Mouse (Mus musculus) megakaryocyte, adult 5-6 weeks (primary cell): Measurements from ENCODE around the gene Sos2. TPM values are rescaled to one million over a fixed set of nuclear protein-coding genes. Genes with fewer than 3 reads are reported as not detected.

Source experiments
- ATAC-seq: 2 replicates; pipeline ENCODE4 v1.8.0; 2016; ENCODE audit warnings: mild to moderate bottlenecking, inconsistent platforms; ENCODE audit not compliant: poor library complexity, severe bottlenecking
- total RNA-seq, 2 experiments: library from RNA; stranded (forward) in 1 of 2; stranded (reverse) in 1 of 2; fragments of 153-499, 151-499 nt in 1 of 2; fragments of 221-1000, 200-1000 nt in 1 of 2; gene quantifications; 2 replicates each; pipeline versions ENCODE4 v1.2.3 to v1.2.4; 2015 to 2017

Sos2 gene
- 58.6 and 64.1 TPM in 2 replicates for total RNA-seq (2015)
- 29.9 and 57.6 TPM in 2 replicates for total RNA-seq (2017)

DNA sequence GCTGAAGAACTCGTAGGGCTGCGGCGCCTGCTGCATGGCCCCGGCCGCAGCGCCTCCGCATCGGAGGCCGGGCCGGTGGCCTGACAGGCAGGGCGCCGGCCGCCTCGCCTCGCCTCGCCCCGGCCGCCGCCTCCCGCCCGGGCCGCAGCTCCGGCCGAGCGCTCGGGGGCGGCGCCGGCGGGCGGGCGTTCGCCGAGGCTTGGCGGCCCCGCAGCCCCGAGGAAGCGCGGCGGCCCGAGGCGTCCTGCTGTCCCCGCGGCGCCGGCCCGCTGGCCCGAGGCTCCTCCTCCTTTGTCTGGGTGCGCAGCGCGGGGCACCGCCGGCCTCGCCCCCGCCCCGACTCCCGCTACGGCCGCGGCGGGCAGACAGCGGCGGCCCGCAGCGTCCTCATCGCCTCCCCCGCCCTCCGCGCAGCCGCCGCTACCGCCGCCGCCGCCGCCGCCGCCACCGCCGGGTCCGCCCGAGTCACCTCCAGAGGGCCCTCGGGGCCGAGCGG, at the start of gene Sos2:
TSS of gene Sos2 (minus strand) at position 287 of the 496 bp plus-strand sequence.
- peak; percentile 35 for ATAC-seq

DNA sequence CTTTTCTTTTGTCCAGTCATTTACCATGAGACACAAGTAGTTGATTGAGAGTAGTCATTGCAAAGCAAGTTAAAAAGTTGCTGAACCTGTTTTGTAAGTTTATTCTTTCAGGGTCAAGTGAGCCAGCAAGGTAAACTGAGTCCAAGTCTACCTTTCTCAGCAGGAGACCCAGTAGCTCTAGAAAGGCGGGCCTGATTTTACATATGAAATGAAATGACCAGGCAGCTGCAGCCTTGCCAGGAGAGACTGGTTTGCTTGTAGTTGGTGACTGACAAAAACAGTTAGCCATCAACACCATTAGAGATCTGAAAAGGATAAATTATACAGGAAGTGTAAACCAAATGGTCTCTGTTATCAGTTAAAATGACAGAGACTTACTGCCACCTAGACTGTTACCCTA, 48.7 kb upstream of the Sos2 start:
- ATAC-seq, result no peak

DNA sequence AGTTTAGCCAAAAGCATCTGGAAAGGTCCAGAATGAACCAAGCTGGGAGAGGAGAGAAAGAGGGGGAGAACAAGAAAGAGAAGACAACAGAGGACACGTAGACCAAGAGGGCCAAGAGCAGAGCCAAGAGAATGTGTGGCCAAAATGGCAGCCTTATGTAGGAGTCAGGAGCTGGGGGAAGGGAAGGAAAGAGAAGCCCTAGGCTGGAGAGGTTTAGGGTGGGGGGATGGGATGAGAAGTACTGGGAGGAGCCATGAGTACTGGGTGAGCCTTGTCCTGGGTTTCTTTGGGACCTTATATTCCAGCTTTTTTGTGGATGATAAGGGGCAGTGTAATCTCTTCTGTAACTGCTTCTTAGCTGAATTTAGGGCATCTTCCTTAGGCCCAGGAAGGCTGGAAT, 47.6 kb upstream of the Sos2 start:
- ATAC-seq, result no peak

DNA sequence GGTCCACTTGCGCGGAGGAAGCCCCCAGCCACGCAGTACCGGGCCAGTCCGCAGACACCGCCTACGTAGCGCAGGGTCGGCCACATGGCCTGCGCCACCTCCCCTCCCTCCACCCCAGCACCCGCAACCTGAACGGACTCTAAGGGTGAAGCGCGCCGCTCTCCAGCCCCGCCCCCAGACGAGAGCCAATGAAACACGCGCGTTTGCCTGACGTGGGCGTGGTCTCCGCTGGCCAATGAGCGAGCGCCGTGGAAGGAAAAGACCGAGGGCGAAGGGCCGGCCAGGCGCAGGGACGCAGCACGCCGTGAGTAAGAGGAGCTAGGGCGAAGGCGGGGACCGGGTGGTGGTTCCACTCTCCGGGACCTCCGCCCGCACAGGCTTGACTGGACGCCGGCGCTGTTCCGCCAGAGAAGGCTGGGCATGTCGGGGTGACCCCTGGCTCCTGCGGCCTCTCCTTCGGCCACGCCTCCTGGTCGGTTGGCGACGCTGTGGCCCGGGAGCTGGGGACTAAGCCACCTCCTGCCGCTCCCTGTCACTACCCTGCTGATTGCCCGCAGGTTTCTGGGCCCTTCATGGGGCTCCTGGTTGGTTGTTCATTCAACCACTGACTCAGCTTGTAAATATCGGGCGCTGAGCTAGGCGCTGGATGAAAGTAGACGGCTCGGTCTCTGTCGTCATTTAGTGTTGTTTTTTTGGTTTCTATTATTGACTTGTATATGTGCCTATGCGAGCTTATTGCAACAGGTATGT, 43.2 kb upstream of the Sos2 start, which contains the start of the genes L2hgdh and Atp5s:
TSS of gene L2hgdh (minus strand) at position 163 of the 750 bp plus-strand sequence.
TSS of gene Atp5s (plus strand) at position 240 of the 750 bp plus-strand sequence.
- peak; percentile 96 for ATAC-seq

DNA sequence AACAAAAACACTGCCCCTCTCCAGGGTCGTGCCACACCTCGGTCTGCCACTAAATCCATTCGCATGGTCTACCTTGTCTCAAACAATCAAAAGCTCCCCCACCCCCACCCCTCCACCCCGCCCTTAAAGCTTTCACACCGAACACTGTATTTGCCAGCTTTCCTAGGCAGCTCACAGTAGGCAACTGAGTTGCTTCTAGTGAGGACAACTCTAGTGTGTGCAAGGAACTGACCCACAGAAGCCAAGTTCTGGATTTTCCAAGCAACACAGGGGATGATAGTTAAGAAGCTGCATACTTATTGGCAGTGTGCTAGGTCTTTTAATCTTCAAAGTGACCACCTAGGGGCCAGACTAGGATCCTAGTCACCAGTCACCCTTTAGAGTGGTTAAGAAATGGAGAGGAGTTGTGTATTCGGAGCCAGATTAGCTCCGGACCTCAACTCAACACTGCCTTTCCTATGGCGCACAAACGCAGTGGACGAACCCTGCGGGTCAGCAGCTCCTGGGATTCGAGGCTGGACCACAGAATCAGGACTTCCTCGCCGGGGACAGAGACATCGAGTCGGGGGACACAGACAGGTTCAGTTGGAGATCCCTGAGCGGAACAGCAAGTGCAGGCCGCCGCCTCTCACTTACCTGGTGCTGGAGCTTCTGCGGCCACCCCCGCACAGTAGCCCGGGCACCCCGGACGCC, 42.5 kb upstream of the Sos2 start:
- no peak for ATAC-seq

DNA sequence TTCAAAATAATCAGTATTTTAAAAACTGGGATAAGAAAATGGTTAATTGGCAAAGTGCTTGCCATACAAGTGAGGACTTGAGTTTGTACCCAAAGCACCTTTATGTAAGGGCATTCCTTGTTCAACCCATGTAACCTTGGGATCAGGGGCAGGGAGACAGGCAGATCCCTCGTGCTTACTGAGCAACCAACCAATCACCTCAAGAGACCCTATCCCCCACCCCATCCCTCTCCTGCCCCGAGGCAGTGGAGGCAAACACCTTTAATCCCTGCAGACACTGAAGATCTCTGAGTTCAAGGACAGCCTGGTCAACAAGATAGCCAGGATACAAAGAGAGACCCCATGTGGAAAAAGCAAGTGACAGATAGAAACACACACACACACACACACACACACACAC, 41.7 kb upstream of the Sos2 start:
- no peak for ATAC-seq

DNA sequence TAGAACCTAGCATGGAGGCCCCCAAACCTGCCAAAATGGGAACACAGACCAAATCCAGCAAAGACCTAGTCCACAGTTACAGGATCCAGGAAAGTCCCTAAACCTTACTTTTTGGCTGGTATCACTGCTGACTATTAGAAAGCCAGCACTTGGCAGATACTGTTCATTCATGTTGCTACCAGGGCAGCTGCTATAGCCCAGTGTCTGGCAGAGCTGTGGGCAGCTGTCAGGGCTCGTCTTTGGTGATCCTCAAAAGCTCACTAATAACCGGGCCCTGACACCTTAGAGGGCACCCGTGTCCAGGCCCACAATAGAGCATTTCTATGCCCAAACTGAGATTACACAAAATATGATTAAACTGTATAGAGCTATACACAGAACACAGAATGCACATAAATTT, 41.2 kb upstream of the Sos2 start:
- ATAC-seq, result no peak

DNA sequence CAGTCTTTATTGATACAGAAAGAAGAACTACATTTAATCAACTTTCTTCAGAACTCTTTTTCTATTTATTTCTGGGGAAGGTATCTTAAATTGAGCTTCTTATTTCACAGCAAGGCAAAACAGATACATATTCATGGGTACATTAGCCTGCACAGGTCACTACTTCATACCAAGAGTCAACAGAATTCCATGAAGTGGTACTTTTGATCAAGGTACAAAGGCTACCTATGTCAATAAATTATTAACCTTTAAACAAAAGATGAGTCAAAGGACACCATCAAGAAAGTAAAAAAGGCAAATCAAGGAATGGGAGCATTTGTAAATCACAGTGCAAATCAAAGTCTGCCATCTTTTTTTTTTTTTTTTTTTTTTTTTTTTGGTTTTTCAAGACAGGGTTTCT, 32.0 kb upstream of the Sos2 start:
- no peak for ATAC-seq

DNA sequence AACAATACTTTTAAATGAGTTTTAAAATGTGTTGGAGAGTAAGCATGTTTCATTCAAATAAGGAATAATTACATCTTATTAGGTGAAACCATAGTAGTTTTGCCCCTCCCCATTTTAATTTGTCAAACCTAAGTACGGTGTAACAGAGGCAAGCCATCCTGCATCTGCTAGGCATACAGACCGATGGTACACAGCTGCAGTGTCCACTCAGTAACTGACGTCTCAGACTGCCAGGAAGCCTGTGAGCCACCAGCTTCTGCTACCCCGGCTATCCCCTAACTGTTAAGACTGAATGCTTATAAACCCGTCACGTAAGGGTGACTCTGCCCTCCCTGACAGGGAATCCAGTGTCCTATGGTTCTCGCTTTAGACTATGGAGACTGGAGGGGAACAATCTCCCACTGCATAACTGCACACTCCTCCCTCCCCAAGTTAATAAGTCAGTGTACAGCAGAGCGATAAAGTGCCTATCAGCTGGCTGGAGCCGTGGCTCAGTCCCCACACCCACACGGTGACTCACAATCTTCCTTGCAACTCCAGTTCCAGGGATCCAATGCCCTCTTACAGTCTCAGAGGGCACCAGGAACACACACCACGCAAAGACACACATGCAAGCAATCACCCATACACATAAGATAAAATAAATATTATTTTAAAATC, 23.3 kb upstream of the Sos2 start:
- ATAC-seq, result no peak

DNA sequence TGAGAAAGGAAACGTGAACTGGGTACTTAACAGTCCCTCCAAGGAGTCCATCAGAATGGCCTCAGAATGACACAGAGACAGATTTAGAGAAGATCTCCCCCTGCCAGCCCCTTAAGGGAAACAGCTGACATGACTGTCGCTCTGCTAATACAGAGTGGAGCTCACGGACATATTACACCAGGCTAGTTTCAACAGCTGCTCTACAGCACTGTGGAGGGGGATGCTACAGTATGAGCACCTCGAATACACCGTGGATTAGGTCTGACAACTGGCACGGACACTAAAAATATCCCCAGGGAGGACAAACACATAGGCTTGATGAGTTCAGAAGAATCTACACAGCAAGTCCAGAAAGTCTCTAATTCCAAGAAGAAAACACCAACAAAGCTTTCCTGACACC, 16.7 kb upstream of the Sos2 start:
- no peak for ATAC-seq

DNA sequence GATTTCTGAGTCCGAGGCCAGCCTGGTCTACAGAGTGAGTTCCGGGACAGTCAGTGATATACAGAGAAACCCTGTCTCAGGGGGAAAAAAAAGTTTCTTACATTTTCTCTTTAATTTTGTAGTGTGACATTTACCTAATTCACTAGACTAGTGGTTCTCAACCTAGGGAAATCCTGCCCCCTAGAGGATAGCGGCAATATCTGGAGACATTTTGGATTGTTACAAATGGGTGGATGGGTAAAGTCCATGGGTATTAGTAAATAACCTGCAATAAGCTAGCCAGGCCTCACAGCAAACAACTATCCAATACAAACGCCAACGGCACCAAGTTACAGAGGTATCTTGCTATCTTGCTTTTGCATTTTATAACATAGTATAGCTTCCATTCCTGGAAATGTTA, 15.1 kb upstream of the Sos2 start:
- peak; percentile 87 for ATAC-seq

DNA sequence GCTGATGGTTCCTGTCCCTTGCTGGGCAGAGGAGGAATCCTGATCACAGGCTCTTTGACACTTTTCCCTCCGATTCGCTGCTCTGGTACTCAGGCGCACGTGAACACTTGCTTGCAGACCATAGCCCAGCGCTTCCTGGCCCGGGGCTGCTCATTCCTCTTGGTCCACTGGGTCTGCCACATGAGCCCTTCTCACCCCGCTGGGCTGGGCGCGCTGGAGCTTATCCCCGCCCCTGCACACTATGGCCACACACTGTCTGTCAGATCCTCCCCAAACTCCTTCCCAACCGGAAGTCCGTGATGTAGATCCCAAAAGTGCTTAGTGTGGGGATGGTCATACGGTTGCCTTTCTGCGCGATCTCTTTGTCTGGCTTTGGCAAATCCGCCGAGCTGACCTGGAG, 11.8 kb upstream of the Sos2 start:
- no peak for ATAC-seq

DNA sequence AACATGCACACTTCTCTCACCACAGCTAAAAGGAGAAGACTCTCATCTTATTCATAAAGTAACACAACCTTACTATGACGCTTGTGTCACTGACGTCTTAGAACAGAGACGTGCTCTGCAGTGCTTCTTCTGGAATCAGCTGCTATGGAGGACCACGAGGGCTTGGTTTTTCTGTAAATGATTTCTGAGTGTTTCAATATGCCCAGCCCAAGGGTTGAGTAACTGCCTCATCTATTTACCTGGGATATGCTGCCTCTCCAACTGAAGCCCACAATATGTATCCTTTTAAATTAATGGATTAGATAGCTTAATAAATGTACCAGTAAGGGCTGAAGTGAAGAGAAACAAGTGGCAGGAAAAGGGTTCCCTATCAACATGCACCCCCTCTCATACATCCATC, 9.1 kb upstream of the Sos2 start:
- ATAC-seq, result no peak

DNA sequence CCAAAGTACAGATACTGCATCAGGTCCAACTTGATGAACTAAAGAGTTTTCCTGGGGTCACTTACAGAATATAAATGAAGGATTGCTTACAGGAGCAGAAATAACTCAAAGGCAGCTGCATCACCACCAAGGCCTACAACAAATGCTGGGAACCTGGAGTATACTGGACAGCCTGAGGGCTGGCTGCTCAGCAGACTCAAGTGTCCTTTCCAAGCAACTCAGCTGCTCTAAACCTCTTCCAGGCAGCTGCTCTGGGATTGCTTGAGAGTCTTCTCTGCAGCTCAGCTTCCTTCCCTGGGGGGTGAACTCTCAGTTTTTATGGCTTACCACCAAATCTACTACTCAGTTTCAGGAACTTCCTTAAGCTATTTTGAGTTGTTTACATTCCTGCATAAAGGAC, 7.4 kb upstream of the Sos2 start:
- no peak for ATAC-seq

DNA sequence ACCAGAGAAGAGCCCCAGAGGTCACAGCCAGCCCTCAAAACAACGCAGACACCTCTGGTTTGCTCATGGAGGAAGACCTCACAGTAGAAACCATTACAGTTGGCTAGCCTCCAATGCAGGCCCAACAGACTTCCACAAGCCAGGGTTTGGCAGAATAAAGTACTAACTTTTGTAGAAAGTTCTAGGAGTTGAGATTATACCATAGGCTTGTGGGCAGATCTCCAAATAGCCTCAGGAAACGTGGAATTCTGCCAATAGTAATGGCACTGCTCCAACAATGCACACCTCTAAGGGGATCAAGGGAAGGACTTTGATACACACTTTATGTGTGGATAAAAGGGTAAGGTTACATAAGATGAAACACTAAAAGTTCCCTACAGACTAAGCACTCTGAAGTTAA, 6.7 kb upstream of the Sos2 start:
- no peak for ATAC-seq

DNA sequence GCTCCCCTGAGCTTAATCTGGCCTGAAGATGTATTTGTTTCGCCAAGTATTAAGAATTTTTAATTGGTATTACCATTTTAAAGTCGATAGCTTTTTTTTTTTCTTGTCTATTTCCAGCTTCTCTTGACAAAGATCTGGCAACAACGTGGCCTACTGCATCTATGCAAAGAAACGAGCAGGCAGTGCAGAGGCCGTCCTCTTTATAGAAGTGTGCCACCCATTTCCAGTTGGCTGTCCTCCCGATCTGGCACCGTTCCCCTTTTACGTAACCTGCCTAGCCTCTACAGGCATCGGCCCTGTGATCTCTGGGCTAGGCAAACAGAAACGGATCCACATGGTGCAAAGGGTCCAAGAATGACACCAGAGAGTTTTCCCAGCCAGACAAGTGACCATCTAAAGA, 1.9 kb upstream of the Sos2 start:
- peak; percentile 66 for ATAC-seq

DNA sequence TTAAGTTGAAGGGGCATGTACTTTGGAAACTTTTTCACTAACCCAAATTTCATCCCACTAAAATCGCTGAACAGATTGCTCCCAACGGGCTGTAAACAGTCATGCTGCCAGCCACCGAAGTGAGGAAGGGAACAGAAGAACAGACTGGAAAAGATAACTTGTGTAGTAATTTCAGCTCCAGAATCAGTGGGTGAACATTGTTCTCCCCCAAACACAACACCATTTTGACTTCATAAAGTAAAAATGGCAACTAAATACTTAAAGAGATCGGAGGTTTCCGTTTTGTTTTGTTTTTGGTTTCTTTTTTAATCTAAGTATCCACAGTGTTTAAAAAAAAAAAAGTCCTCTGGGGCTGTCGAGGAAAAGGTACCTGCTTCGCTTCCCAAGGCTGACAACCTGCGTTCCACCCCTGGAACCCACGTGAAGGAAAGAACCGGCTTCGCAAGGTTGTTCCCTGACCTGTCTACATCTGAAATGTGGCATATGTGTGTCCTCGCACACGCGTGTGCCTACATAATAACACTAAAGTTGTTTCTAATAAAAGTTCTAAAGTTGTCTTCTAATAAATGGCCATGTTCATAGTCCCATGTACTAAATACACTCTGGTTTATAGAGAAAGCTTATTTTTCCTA, 1.3 kb upstream of the Sos2 start:
- no peak for ATAC-seq

DNA sequence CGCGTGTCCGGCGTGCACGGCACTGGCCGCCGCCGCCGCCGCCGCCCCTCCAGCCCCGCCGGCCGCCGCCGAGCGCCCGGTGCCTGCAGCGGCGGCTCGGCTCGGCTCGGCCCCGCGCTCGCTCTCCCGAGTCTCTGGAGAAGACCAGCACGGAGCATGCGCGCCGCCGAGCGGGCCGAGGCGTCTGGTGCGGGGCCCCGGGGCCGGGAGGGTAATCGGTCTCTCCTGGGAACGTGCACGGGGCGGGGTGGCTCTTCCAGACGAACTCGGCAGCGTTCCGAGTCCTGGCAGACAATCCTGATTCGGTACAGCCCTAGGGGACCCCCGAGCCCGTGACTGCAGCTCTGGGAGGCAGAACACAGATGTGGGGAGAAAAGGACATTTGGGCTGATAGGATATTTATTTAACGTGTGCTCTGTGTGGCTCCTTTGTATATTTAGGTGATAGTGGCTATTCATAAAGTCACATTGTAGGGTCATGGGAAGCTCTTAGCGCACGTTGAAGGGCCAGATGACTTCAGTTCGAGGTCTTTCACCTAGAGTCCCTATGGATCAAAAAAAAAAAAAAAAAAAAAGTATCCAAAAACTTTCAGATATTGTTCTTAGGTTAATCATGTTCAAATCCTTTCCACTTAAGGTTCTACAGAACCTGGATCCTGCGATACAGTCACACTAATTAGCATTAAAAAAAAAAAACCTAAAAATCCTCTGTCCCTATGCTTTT, 574 bp upstream of the Sos2 start:
- peak; percentile 36; the same call in 1 of the 2 replicates for ATAC-seq

DNA sequence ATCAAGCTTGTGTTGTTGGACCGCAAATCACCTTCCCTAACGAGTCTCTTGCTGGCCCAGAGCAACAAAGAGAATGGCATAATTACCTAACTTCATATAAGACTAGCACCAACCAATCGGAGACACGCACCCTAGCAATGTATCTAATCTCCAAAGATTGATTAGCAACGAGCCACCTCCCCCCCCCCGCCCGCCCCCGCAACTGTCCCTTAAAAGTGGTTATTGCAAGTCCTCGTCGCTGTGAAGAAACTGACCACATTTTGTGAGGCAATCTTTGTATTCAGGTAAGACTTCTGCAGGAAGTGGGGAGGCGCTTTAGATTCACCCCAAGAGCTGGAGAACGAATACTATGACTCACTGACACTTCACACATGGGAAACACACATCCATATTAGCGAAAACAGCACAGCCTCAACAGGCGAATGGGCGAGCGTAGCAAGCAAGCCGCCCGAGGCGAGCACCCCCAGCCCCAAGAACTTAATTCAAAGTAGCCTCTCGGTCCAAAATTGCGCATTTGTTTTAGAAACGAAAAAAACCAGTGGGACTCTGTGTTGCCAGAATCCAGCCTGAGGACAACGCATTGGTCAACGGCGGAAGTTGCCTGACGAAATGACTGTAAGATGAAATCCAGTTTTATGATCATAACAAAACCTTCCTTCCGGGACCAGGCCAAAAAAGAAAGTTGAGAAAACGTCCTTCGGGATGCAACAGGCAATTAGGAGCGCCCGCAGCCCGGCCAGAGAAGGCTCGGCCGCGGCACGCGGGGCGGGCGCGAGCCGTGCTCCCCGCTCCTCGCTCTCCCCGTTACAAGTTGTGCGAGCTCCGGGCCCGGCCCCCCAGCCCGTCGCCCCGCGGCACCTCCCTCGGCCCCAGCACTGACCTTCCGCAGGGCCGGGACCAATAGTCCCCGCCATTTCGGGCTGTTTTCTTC, 752 bp downstream of the Sos2 start:
- ATAC-seq, result peak; percentile 67
